In genomic region chr11:102603496-102603850, GRCm38 (mm10) we compare ENCODE assay signal across 8 mouse cellular contexts. TPM values are rescaled to one million over a fixed set of nuclear protein-coding genes. Genes with fewer than 3 reads are reported as not detected.
DNase-seq lines count a peak whose midpoint lies in the region; ATAC-seq lines count a peak whose summit lies in the region.

No protein-coding gene starts in this region.

- DNase-seq in 3T3-L1 (ENCODE audit: low read depth, low spot score): peak; percentile 78
- peak; percentile 85 for DNase-seq in NIH3T3 (ENCODE audit: low read depth)
- no peak for DNase-seq in liver, embryonic 13.5 days
- no peak for DNase-seq in spleen, adult 18-20 months
- DNase-seq in spleen, postnatal 36 days (ENCODE audit: low spot score in 2 of 2): no peak

- no peaks in the 10 kb centered on the region for H3K9me3 ChIP-seq in forebrain, embryonic 15.5 days
- H3K9me3 ChIP-seq in hindbrain, embryonic 16.5 days (ENCODE audit: control insufficient read depth, low read length): no peaks in the 10 kb centered on the region
- H3K9me3 ChIP-seq in liver, embryonic 13.5 days (replicated peaks): no peaks in the 10 kb centered on the region
- no peaks in the 10 kb centered on the region for H3K9me3 ChIP-seq in neural tube, embryonic 15.5 days (replicated peaks)

- ATAC-seq in forebrain, embryonic 15.5 days (replicated peaks): peak; percentile 75
- ATAC-seq in hindbrain, embryonic 16.5 days: peak; percentile 55
- ATAC-seq in liver, embryonic 13.5 days (ENCODE audit: low read depth): no peak
- ATAC-seq in neural tube, embryonic 15.5 days (ENCODE audit: low FRiP score): peak; percentile 73

- H3K27me3 ChIP-seq in forebrain, embryonic 15.5 days: no peaks in the 10 kb centered on the region
- H3K27me3 ChIP-seq in hindbrain, embryonic 16.5 days (replicated peaks; ENCODE audit: control insufficient read depth, insufficient read depth, low read length): peaks cover 8% of the 10 kb centered on the region; the same call in 1 of the 2 replicates
- H3K27me3 ChIP-seq in liver, embryonic 13.5 days: peaks cover 79% of the 10 kb centered on the region
- H3K27me3 ChIP-seq in neural tube, embryonic 15.5 days (replicated peaks): no peaks in the 10 kb centered on the region

- peak overlapping the region; percentile 43 for H3K9ac ChIP-seq in forebrain, embryonic 15.5 days (replicated peaks)
- H3K9ac ChIP-seq in hindbrain, embryonic 16.5 days (ENCODE audit: low read depth, low read length): peak overlapping the region; percentile 63
- no peak overlapping the region for H3K9ac ChIP-seq in liver, embryonic 13.5 days
- peak overlapping the region; percentile 47; the same call in 1 of the 2 replicates for H3K9ac ChIP-seq in neural tube, embryonic 15.5 days (replicated peaks)

- peak overlapping the region; percentile 98 for H3K27ac ChIP-seq in forebrain, embryonic 15.5 days (replicated peaks)
- peak overlapping the region; percentile 84 for H3K27ac ChIP-seq in hindbrain, embryonic 16.5 days (ENCODE audit: low read depth, low read length)
- no peak overlapping the region for H3K27ac ChIP-seq in liver, embryonic 13.5 days
- peak overlapping the region; percentile 85 for H3K27ac ChIP-seq in neural tube, embryonic 15.5 days (replicated peaks)

- peak overlapping the region; percentile 85 for H3K4me2 ChIP-seq in forebrain, embryonic 15.5 days (replicated peaks)
- peak overlapping the region; percentile 89 for H3K4me2 ChIP-seq in hindbrain, embryonic 16.5 days (ENCODE audit: low read length)
- H3K4me2 ChIP-seq in liver, embryonic 13.5 days: peak overlapping the region; percentile 59
- peak overlapping the region; percentile 90 for H3K4me2 ChIP-seq in neural tube, embryonic 15.5 days

- peak overlapping the region; percentile 82 for H3K4me3 ChIP-seq in forebrain, embryonic 15.5 days
- peak overlapping the region; percentile 74 for H3K4me3 ChIP-seq in hindbrain, embryonic 16.5 days (ENCODE audit: low read length)
- peak overlapping the region; percentile 54 for H3K4me3 ChIP-seq in liver, embryonic 13.5 days (replicated peaks)
- peak overlapping the region; percentile 72 for H3K4me3 ChIP-seq in neural tube, embryonic 15.5 days (replicated peaks)

- peaks cover 27% of the 10 kb centered on the region for H3K4me1 ChIP-seq in forebrain, embryonic 15.5 days
- peaks cover 19% of the 10 kb centered on the region for H3K4me1 ChIP-seq in hindbrain, embryonic 16.5 days (ENCODE audit: control insufficient read depth, insufficient read depth, low read depth, low read length)
- peaks cover 15% of the 10 kb centered on the region for H3K4me1 ChIP-seq in liver, embryonic 13.5 days (replicated peaks)
- peaks cover 53% of the 10 kb centered on the region for H3K4me1 ChIP-seq in neural tube, embryonic 15.5 days

- H3K36me3 ChIP-seq in forebrain, embryonic 15.5 days: no peaks in the 10 kb centered on the region
- H3K36me3 ChIP-seq in hindbrain, embryonic 16.5 days (ENCODE audit: control insufficient read depth, insufficient read depth, low read length): no peaks in the 10 kb centered on the region
- no peaks in the 10 kb centered on the region for H3K36me3 ChIP-seq in liver, embryonic 13.5 days
- no peaks in the 10 kb centered on the region for H3K36me3 ChIP-seq in neural tube, embryonic 15.5 days

- 1% methylated on average over 10 of the region's 10 CpGs for WGBS in forebrain, embryonic 15.5 days
- WGBS in hindbrain, embryonic 16.5 days: under 1% methylated on average over 10 of the region's 10 CpGs
- 2% methylated on average over 10 of the region's 10 CpGs for WGBS in liver, embryonic 13.5 days (ENCODE audit: insufficient replicate concordance)
- under 1% methylated on average over 10 of the region's 10 CpGs for WGBS in neural tube, embryonic 15.5 days

RNA-seq across cellular contexts. Expression of gene Fzd2, which starts 0.7 kb away (rescaled TPM):
- 18.4 and 20.3 TPM in 2 replicates for polyA plus RNA-seq in forebrain, embryonic 15.5 days (2015; fragmentation: Nextera tagmentation; extraction: Ambion mirVana)
- 6.0 and 6.7 TPM in 2 replicates for polyA plus RNA-seq in hindbrain, embryonic 16.5 days (2015; fragmentation: Nextera tagmentation; extraction: Ambion mirVana)
- 0.99 and 1.1 TPM in 2 replicates for polyA plus RNA-seq in liver, embryonic 13.5 days (2015; fragmentation: Nextera tagmentation; extraction: Ambion mirVana)
- 8.0 and 10.8 TPM in 2 replicates for polyA plus RNA-seq in neural tube, embryonic 15.5 days (2015; fragmentation: Nextera tagmentation; extraction: Ambion mirVana)

RNA-seq across cellular contexts. Expression of gene Gm11627, which starts 24.2 kb away (rescaled TPM):
- polyA plus RNA-seq in forebrain, embryonic 15.5 days (2015; fragmentation: Nextera tagmentation; extraction: Ambion mirVana): 8.2 and 10.1 TPM in 2 replicates
- 2.8 and 4.1 TPM in 2 replicates for polyA plus RNA-seq in hindbrain, embryonic 16.5 days (2015; fragmentation: Nextera tagmentation; extraction: Ambion mirVana)
- polyA plus RNA-seq in liver, embryonic 13.5 days (2015; fragmentation: Nextera tagmentation; extraction: Ambion mirVana): 0.68 and 0.94 TPM in 2 replicates
- 6.6 and 7.1 TPM in 2 replicates for polyA plus RNA-seq in neural tube, embryonic 15.5 days (2015; fragmentation: Nextera tagmentation; extraction: Ambion mirVana)

RNA-seq across cellular contexts. Expression of gene Gpatch8, which starts 47.3 kb away (rescaled TPM):
- polyA plus RNA-seq in forebrain, embryonic 15.5 days (2015; fragmentation: Nextera tagmentation; extraction: Ambion mirVana): 77.6 and 80.8 TPM in 2 replicates
- polyA plus RNA-seq in hindbrain, embryonic 16.5 days (2015; fragmentation: Nextera tagmentation; extraction: Ambion mirVana): 52.9 and 60.5 TPM in 2 replicates
- polyA plus RNA-seq in liver, embryonic 13.5 days (2015; fragmentation: Nextera tagmentation; extraction: Ambion mirVana): 18.0 and 22.6 TPM in 2 replicates
- polyA plus RNA-seq in neural tube, embryonic 15.5 days (2015; fragmentation: Nextera tagmentation; extraction: Ambion mirVana): 68.2 and 71.6 TPM in 2 replicates

Comparison
In these comparisons a context has a peak if more than half of its experiments do, and no peak if none do; other contexts are left out.
1. DNase-seq: peak in 3T3-L1 (single experiment) and NIH3T3 (single experiment); none in liver, embryonic 13.5 days (single experiment), spleen, adult 18-20 months (0 of 2) and spleen, postnatal 36 days (0 of 2).
2. Peak in every context shown above with its lines, with median percentiles within 50 percentile points of each other: H3K4me2 ChIP-seq and H3K4me3 ChIP-seq.